Mouse (Mus musculus) liver, adult 2 months (tissue): ENCODE results near the gene Mcfd2. TPM values are rescaled to one million over a fixed set of nuclear protein-coding genes. Genes with fewer than 3 reads are reported as not detected.

Source experiments
- DNase-seq: peaks from one replicate; pipeline ENCODE4 v3.0.0-alpha.2; 2011; ENCODE audit warnings: low read depth, low spot score; ENCODE audit errors: extremely low read depth
- H3K27ac ChIP-seq: fragments of 200-500 bp; replicated peaks from 2 replicates; pipeline ENCODE4 v1.5.1; 2012; ENCODE audit warnings: low read depth, mild to moderate bottlenecking, control low read depth, inconsistent platforms, low read length; ENCODE audit not compliant: insufficient read depth
- H3K27me3 ChIP-seq: fragments of 200-500 bp; 2 replicates; pipeline ENCODE4 v1.6.1; 2012; ENCODE audit warnings: mild to moderate bottlenecking, moderate library complexity, low read length, inconsistent platforms; ENCODE audit not compliant: control insufficient read depth, insufficient read depth
- H3K36me3 ChIP-seq: fragments of 200-500 bp; 2 replicates; pipeline ENCODE4 v1.6.1; 2012; ENCODE audit warnings: low read length, inconsistent platforms; ENCODE audit not compliant: control insufficient read depth, insufficient read depth
- H3K4me1 ChIP-seq: fragments of 200-500 bp; 2 replicates; pipeline ENCODE4 v1.6.1; 2011; ENCODE audit warnings: low read length; ENCODE audit not compliant: control insufficient read depth, insufficient read depth
- H3K4me3 ChIP-seq: fragments of 200-500 bp; 2 replicates; pipeline ENCODE4 v1.5.1; 2011; ENCODE audit warnings: low read depth, mild to moderate bottlenecking, control low read depth, low read length, moderate library complexity; ENCODE audit not compliant: insufficient read depth
- H3K79me2 ChIP-seq: fragments of 200-500 bp; 2 replicates; pipeline ENCODE4 v1.6.1; 2012; ENCODE audit warnings: inconsistent platforms, mild to moderate bottlenecking, low read length, moderate library complexity; ENCODE audit not compliant: control insufficient read depth, insufficient read depth
- H3K9ac ChIP-seq: fragments of 200-500 bp; 2 replicates; pipeline ENCODE4 v1.6.1; 2012; ENCODE audit warnings: low read depth, mild to moderate bottlenecking, control low read depth, inconsistent platforms, low read length
- CTCF ChIP-seq: fragments of 200-500 bp; IDR thresholded peaks from 2 replicates; pipeline ENCODE4 v1.5.1; 2011; ENCODE audit warnings: low read depth, low read length, control low read depth
- POLR2A ChIP-seq: fragments of 200-500 bp; IDR thresholded peaks from 2 replicates; pipeline ENCODE4 v1.6.1; 2011; ENCODE audit warnings: low read length, control low read depth; ENCODE audit not compliant: insufficient read depth; ENCODE audit errors: extremely low read depth
- WGBS: fragments of 180-500 bp; shearing (Covaris S2); methylation state at CpG from one replicate; pipeline ENCODE4 v1.1.7; 2018; 5-methylcytosine and 5-hydroxymethylcytosine counted together
- polyA plus RNA-seq: library from polyadenylated mRNA; depleted of rRNA; stranded (reverse); fragments of >200 nt; gene quantifications from 2 replicates; pipeline ENCODE4 v1.2.3, GENCODE M21; 2012
- total RNA-seq: library from RNA; depleted of rRNA; stranded (reverse); fragments of >200 nt; gene quantifications from 2 replicates; pipeline ENCODE4 v1.2.3, GENCODE M21; 2014

Gene Mcfd2
- total and polyA plus RNA-seq, 2 experiments = 231 to 263 TPM

- Histone ChIP-seq H3K4me1 (0 out of 2 replicates have a peak, but pooled peaks cover 3% of the 10 kb centered on the region), H3K27ac (no peak overlapping the region), H3K79me2 (no peaks in the 10 kb centered on the region), H3K4me3 (no peak overlapping the region), H3K27me3 (no peaks in the 10 kb centered on the region), H3K36me3 (no peaks in the 10 kb centered on the region), H3K9ac (no peak overlapping the region)
- WGBS = 75% methylated on average over 9 of the region's 9 CpGs
- no peak for TF ChIP-seq CTCF
- DNase-seq = no peak
Measured at GRCm38 (mm10) chr17:87246103-87246502, 19.6 kb downstream of the Mcfd2 start.

GRCm38 (mm10) chr17:87237826-87238225 lies 27.9 kb downstream of the Mcfd2 start:
- H3K79me2 ChIP-seq = no peaks in the 10 kb centered on the region
- DNase-seq = no peak
- WGBS = 92% methylated on average over 11 of the region's 11 CpGs

GRCm38 (mm10) chr17:87236725-87237650 lies 28.7 kb downstream of the Mcfd2 start:
- Histone ChIP-seq H3K36me3 (no peaks in the 10 kb centered on the region), H3K4me3 (no peak overlapping the region), H3K27me3 (no peaks in the 10 kb centered on the region), H3K9ac (no peak overlapping the region), H3K4me1 (no peaks in the 10 kb centered on the region), H3K79me2 (no peaks in the 10 kb centered on the region), H3K27ac (no peak overlapping the region)
- 64% methylated on average over 18 of the region's 18 CpGs for WGBS
- no peak for DNase-seq
- no peak for TF ChIP-seq CTCF
- no peak for TF ChIP-seq POLR2A

More at GRCm38 (mm10) chr17:87237826-87238225, 27.9 kb downstream of the Mcfd2 start:
- TF ChIP-seq CTCF = no peak
- TF ChIP-seq POLR2A = no peak
- Histone ChIP-seq H3K27ac (no peak overlapping the region), H3K36me3 (no peaks in the 10 kb centered on the region), H3K4me3 (no peak overlapping the region), H3K27me3 (no peaks in the 10 kb centered on the region), H3K4me1 (no peaks in the 10 kb centered on the region), H3K9ac (no peak overlapping the region)

DNA sequence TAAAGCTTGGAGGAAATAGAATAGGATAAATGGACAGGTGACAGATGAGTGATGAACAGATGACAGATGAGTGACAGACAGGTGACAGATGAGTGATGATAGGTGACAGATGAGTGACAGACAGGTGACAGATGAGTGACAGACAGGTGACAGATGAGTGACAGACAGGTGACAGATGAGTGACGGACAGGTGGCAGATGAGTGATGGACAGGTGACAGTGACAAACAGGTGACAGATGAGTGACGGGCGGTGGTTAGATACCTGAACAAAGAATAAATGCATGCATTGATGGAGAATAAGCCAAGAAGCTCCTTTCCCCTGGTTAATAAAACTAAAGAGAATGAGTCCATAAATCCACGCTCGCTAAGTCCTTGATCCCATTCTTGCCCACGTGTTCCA lies 30.7 kb downstream of the Mcfd2 start:
- Histone ChIP-seq H3K4me1 (no peaks in the 10 kb centered on the region), H3K27ac (no peak overlapping the region), H3K79me2 (no peaks in the 10 kb centered on the region), H3K27me3 (no peaks in the 10 kb centered on the region), H3K9ac (no peak overlapping the region), H3K36me3 (no peaks in the 10 kb centered on the region), H3K4me3 (no peak overlapping the region)
- TF ChIP-seq CTCF (no peak), POLR2A (no peak)
- 96% methylated on average over 6 of the region's 6 CpGs for WGBS
- DNase-seq = no peak

- no peak for DNase-seq
- 64% methylated on average over 4 of the region's 4 CpGs for WGBS
Measured at GRCm38 (mm10) chr17:87227878-87228277, 37.9 kb downstream of the Mcfd2 start.

DNA sequence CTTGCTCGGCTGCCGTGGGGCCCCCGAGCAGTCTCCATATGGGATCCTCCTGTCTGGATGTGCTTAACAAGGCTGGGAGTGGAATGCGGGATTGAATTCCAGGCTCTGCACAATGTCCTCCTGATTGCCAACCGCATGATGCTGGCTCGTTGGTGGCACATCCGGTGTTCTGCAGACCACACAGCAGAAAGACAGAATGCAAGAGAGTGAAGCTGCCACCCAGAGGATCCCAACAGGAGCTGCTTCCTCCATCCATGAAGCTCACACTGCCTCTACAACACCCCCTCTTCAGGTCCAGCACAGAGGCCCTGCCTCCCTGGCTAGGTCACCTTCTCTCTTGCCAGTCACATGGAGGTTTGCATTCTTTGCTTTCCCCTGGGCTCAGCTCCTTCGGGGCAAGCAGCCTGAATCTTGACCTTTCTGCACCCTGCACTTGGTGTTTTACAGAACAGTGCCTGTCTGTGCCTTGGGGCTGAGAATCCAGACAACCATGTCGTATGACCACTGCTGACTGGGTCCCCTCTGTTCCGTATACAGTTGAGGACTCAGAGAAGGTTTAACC lies 39.6 kb downstream of the Mcfd2 start:
- Histone ChIP-seq H3K4me1 (no peaks in the 10 kb centered on the region), H3K36me3 (no peaks in the 10 kb centered on the region), H3K27ac (no peak overlapping the region), H3K27me3 (no peaks in the 10 kb centered on the region), H3K4me3 (no peak overlapping the region), H3K9ac (no peak overlapping the region), H3K79me2 (no peaks in the 10 kb centered on the region)
- DNase-seq = no peak
- TF ChIP-seq CTCF (no peak), POLR2A (no peak)
- WGBS = 74% methylated on average over 10 of the region's 10 CpGs

More at GRCm38 (mm10) chr17:87227878-87228277, 37.9 kb downstream of the Mcfd2 start:
- no peaks in the 10 kb centered on the region for H3K27me3 ChIP-seq
- no peaks in the 10 kb centered on the region for H3K36me3 ChIP-seq
- no peaks in the 10 kb centered on the region for H3K79me2 ChIP-seq
- H3K4me3 ChIP-seq = no peak overlapping the region
- H3K27ac ChIP-seq = no peak overlapping the region
- H3K9ac ChIP-seq = no peak overlapping the region
- no peaks in the 10 kb centered on the region for H3K4me1 ChIP-seq
- no peak for TF ChIP-seq POLR2A
- TF ChIP-seq CTCF = no peak
